Mouse (Mus musculus) splenic B cell, adult 2 months (primary cell): ENCODE results near the gene Mroh7.

Experiments
- DNase-seq: peaks from one replicate; pipeline ENCODE4 v3.0.0-alpha.2; 2011; ENCODE audit warnings: low read depth, low spot score
- H3K27me3 ChIP-seq: 2 replicates; pipeline ENCODE4 v1.6.1; 2012; ENCODE audit warnings: mild to moderate bottlenecking, low read length, moderate library complexity, mixed read lengths; ENCODE audit not compliant: control insufficient read depth, poor library complexity, insufficient read depth, severe bottlenecking
- H3K36me3 ChIP-seq: 2 replicates; pipeline ENCODE4 v1.6.1; 2012; ENCODE audit warnings: mild to moderate bottlenecking, low read length, moderate library complexity, mixed read lengths; ENCODE audit not compliant: control insufficient read depth, poor library complexity, insufficient read depth, severe bottlenecking

Mroh7 gene

GRCm38 (mm10) chr4:106720631-106721030 lies 10.1 kb downstream of the Mroh7 start:
- Histone ChIP-seq H3K36me3 (no peaks in the 10 kb centered on the region), H3K27me3 (no peaks in the 10 kb centered on the region)
- DNase-seq = no peak

DNA sequence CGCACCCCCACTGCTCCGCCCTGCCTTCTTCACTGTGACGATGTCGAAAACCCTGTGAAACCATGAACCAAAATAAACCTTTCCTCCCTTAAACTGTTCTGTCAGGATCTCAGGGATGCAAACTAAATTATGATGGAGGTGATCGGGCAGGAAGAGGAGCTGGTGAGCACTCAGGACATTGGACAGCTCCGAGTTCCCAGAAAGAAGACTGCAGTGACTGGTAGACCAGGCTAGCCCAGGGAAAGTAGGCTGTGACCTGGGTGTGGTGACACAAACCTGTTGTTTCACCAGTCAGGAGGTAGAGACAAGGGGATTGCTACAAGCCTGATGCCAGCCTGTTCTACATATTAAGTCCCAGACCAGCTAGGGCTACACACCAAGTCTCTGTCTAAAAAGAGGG lies 17.1 kb downstream of the Mroh7 start:
- Histone ChIP-seq H3K36me3 (no peaks in the 10 kb centered on the region), H3K27me3 (no peaks in the 10 kb centered on the region)
- no peak for DNase-seq

- DNase-seq = peak; percentile 78
- H3K27me3 ChIP-seq = no peaks in the 10 kb centered on the region
- no peaks in the 10 kb centered on the region for H3K36me3 ChIP-seq
Observed at GRCm38 (mm10) chr4:106708408-106708807, 22.3 kb downstream of the Mroh7 start.

DNA sequence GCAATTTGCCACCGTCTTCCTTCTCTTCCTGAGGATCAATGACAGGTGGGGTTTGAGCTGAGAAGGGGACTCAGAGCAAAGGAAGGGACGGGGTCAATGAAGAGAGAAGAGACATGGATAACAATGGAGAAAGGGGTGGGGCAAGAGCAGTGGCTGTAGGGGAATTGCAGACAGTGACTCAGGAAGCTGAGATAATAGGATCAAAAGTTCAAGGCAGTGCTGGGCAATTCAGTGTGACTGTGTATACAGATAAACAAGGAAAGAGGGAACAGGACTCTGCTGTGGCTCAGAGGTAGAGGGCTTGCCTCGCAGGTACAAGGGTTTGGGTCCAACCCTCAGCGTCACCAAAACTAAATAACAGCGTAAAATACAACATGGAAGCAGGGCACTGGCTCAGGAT lies 22.8 kb downstream of the Mroh7 start:
- DNase-seq = no peak
- no peaks in the 10 kb centered on the region for H3K36me3 ChIP-seq
- H3K27me3 ChIP-seq = no peaks in the 10 kb centered on the region

GRCm38 (mm10) chr4:106705096-106705665 lies 25.5 kb downstream of the Mroh7 start:
- no peaks in the 10 kb centered on the region for H3K27me3 ChIP-seq
- no peak for DNase-seq
- no peaks in the 10 kb centered on the region for H3K36me3 ChIP-seq

- Histone ChIP-seq H3K36me3 (no peaks in the 10 kb centered on the region), H3K27me3 (no peaks in the 10 kb centered on the region)
- no peak for DNase-seq
Observed at GRCm38 (mm10) chr4:106704416-106704815, 26.3 kb downstream of the Mroh7 start.

GRCm38 (mm10) chr4:106703956-106704355 lies 26.8 kb downstream of the Mroh7 start:
- no peak for DNase-seq
- H3K27me3 ChIP-seq = no peaks in the 10 kb centered on the region
- H3K36me3 ChIP-seq = no peaks in the 10 kb centered on the region

- Histone ChIP-seq H3K36me3 (no peaks in the 10 kb centered on the region), H3K27me3 (no peaks in the 10 kb centered on the region)
- no peak for DNase-seq
Observed at GRCm38 (mm10) chr4:106700798-106701197, 29.9 kb downstream of the Mroh7 start.

- DNase-seq = peak; percentile 47
- no peaks in the 10 kb centered on the region for H3K36me3 ChIP-seq
- no peaks in the 10 kb centered on the region for H3K27me3 ChIP-seq
Observed at GRCm38 (mm10) chr4:106699989-106700388, 30.7 kb downstream of the Mroh7 start.

GRCm38 (mm10) chr4:106693841-106694430 lies 36.8 kb downstream of the Mroh7 start:
- Histone ChIP-seq H3K36me3 (no peaks in the 10 kb centered on the region), H3K27me3 (no peaks in the 10 kb centered on the region)
- no peak for DNase-seq

GRCm38 (mm10) chr4:106688636-106689296 lies 42.0 kb downstream of the Mroh7 start:
- no peak for DNase-seq

GRCm38 (mm10) chr4:106680955-106681354 lies 49.8 kb downstream of the Mroh7 start:
- DNase-seq = peak; percentile 47
- peaks cover 2% of the 10 kb centered on the region; the same call in 1 of the 2 replicates for H3K36me3 ChIP-seq
- no peaks in the 10 kb centered on the region; the same call in 1 of the 2 replicates for H3K27me3 ChIP-seq

More at GRCm38 (mm10) chr4:106688636-106689296, 42.0 kb downstream of the Mroh7 start:
- Histone ChIP-seq H3K36me3 (no peaks in the 10 kb centered on the region), H3K27me3 (no peaks in the 10 kb centered on the region)

DNA sequence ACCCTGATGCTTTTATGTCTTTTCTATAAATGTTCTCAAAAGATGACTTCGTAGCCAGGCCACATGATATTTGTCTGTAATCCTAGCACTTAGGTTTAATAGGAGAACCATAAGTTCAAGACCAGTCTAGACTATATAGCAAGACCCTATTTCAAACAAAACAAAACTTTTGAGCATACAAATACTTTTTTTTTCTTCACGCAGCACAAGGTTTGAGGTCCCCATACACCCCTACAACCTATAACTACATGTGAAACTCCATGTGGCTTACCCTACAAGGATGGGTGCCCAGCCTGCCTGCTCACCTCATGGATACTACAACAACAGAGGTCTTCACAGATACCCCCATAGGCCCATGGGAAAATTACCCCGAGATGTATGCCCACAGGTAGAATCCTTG lies 51.6 kb downstream of the Mroh7 start:
- H3K36me3 ChIP-seq = peaks cover 2% of the 10 kb centered on the region; the same call in 1 of the 2 replicates
- H3K27me3 ChIP-seq = no peaks in the 10 kb centered on the region; the same call in 1 of the 2 replicates
- no peak for DNase-seq

- peak; percentile 94 for DNase-seq
- H3K36me3 ChIP-seq = peaks cover 3% of the 10 kb centered on the region
- H3K27me3 ChIP-seq = no peaks in the 10 kb centered on the region; the same call in 1 of the 2 replicates
Observed at GRCm38 (mm10) chr4:106678442-106679118, 52.1 kb downstream of the Mroh7 start, which contains the start of gene Ttc4. Gene Ttc4, minus strand, starts transcription at chr4:106678944.

DNA sequence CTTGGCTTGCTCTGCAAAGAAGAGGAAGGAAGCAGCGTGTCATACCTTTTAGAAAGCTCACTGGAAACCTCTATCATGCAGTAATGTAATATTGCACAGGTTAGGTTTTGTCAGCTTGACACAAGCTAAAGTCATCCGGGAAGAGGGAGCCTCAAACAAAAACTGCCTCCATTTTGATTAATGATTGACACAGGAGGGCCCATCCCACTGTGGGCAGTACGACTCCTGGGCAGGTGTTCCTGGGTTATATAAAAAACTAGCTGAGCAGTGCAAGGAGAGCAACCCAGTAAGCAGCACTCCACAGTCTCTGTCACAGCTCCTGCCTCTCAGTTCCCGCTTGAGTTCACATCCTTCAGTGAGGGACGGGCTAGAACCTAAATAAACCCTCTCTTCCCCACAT lies 54.0 kb downstream of the Mroh7 start:
- H3K27me3 ChIP-seq = no peaks in the 10 kb centered on the region; the same call in 1 of the 2 replicates
- no peak for DNase-seq
- peaks cover 6% of the 10 kb centered on the region for H3K36me3 ChIP-seq
